Mouse (Mus musculus) embryonic stem cell, embryonic (primary cell): ENCODE measurements at regions not wholly inside any gene's neighbourhood (a gene's known extent, or its start where the extent isn't known, plus 50 kb on each side); places are given as distances from the start of the nearest gene placed in this dataset.

Experiments used
- CTCF ChIA-PET, 4 experiments: fragments of 300-600 bp in 2 of 4; fragments of 350-600 bp in 2 of 4; sonication (Branson Sonifier 250); formaldehyde crosslinking; loops; one replicate each; lab custom pipeline; 2022; ENCODE audit warnings: inconsistent platforms in 2 of 4; lab: Charles Lee
- POLR2A ChIA-PET, 4 experiments: fragments of 300-600 bp in 2 of 4; fragments of 350-600 bp in 2 of 4; sonication (Branson Sonifier 250); formaldehyde crosslinking; loops; one replicate each; lab custom pipeline; 2022; ENCODE audit warnings: antibody characterized with exemption in 4 of 4, inconsistent platforms in 1 of 4; lab: Charles Lee

DNA sequence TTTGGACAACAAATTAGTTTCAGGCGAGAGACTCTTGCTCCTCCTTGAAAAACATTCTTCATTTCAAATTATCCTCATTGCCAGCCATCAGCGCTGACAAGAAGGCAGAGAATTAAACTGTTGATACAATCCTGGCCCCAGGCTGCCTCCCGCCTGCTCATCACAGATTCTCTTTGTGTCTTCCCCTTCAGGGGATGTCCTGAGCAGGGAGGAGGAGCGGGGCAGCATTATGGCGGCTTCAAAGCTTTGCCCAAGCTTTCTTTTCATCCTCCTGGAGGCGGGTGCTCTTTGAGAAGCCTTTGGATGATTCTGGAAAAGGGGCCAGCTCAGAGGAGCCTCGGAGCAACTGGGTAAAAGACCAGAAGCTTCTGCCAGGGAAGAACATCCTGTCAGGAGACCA is 149.1 kb downstream of the 4930564D02Rik start:
- ChIA-PET POLR2A (no interaction called here), CTCF (no interaction called here)

DNA sequence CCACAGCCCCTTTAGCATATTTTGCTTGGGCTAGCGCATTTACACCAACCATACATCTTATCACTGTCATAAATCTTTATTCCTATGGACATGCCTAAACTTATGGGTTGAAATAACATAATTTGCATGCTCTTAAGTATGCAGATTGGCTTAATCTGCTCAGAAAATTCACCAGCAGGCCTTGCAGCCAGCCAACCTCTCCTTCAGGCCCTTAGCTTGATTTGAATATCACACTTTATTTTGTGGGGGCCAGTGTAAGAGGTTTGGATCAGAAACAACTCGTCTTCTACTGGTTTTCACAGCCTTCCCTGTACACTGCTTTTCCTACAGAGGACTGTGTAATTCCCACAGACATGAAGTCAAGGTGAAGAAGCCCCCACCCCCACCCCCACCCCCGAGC is 153.0 kb downstream of the 4930564D02Rik start:
- ChIA-PET POLR2A (no interaction called here), CTCF (interaction anchor here in 1 of 4 experiments (0.6 kb wide), 1 partner anchor 125 kb away, joined by 3 read pairs; no protein-coding TSS in a partner anchor)

- CTCF ChIA-PET, result no interaction called here
- POLR2A ChIA-PET, result interaction anchor here in 2 of 4 experiments (0.7 to 0.8 kb wide), 4 partner anchors 9 to 545 kb away, joined by 3 to 4 read pairs (median 3); no protein-coding TSS in a partner anchor
Observed at GRCm38 (mm10) chr3:105220641-105221040, 154.0 kb downstream of the 4930564D02Rik start.

DNA sequence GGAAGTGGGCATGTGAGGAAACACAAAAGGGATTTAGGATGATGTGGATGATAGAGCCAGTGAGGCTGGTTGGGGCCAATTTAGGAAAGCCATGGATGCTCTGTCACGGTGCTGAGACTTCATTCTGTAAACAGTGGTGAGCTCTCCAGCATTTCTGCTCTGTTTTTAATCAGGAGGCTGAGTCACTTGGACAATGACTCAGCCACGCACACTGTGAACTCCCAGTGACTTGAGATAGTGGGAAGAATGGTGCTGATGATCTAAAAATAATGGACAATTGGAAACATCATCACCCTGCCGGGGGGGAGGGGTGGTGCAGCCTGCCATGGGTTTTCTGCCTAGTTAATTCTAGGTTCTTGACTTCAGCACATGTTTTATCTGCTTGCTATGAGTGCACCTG is 156.3 kb downstream of the 4930564D02Rik start:
- POLR2A ChIA-PET, result no interaction called here

DNA sequence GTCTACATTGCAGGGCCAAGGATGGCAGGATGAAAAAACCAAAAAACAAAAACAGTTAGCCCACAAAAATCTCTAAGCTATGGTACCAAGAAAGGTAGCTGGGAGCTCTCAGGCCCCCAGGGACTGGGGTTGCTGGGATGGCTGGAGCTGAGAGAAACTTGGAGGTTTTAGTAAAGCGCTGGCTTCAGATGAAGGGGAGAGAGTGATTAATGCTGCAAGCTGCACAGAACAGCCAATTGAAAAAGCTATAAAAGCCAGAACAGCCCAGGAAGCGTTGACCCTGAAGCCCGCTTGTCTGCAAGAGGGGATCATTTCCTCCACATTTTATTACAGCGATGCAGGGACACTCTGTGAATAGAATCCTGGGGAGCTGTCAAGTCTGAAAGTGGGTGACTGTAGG is 157.0 kb downstream of the 4930564D02Rik start:
- POLR2A ChIA-PET, result no interaction called here
- CTCF ChIA-PET, result interaction anchor here in 1 of 4 experiments (0.7 kb wide), 1 partner anchor 700 kb away, joined by 3 read pairs; no protein-coding TSS in a partner anchor

More for the DNA sequence above, 156.3 kb downstream of the 4930564D02Rik start:
- CTCF ChIA-PET, result no interaction called here

- CTCF ChIA-PET, result no interaction called here
- POLR2A ChIA-PET, result no interaction called here
Observed at GRCm38 (mm10) chr3:105227551-105227950, 160.9 kb downstream of the 4930564D02Rik start.

DNA sequence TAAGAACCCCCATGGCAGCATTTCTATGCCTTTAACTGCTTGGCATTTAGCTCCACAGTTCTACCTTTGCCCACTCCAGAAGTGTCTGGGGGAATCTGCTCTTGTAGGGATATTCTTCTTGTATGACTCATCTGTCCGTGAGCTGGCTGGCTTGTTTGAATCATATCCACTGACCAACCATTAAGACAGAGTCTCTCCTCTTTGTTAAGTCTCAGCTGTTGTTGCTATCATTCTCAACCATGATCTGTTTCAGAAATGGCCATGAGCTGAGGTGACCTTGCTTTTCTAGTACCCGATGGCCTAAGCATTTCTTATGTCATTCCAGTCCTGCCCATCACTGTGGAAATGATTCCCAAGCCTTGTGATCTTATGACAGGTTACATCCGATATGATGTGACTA is 161.8 kb downstream of the 4930564D02Rik start:
- ChIA-PET CTCF (no interaction called here), POLR2A (no interaction called here)

DNA sequence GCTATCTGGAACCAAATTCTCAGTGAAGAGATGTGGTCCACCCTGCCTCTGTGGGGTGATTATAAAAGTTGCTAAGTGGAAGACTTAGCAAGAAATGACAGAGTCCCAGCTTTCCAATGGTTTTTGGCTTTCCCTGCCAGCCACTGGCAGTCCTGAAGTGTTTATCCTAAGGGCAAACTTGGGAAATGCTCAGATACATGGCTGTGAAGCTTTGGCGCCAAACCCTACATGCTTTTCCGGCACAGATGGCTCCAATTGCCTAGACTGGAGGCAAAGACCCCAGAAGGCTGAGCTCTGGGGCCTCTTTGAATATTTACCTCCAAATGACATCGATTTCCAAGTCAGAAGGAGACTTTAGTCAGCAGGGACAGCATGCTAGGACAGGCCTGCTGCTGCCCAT is 174.4 kb downstream of the 4930564D02Rik start:
- CTCF ChIA-PET, result no interaction called here
- POLR2A ChIA-PET, result no interaction called here

- ChIA-PET POLR2A (no interaction called here), CTCF (no interaction called here)
Observed at GRCm38 (mm10) chr3:105257096-105257495, 190.5 kb downstream of the 4930564D02Rik start.

DNA sequence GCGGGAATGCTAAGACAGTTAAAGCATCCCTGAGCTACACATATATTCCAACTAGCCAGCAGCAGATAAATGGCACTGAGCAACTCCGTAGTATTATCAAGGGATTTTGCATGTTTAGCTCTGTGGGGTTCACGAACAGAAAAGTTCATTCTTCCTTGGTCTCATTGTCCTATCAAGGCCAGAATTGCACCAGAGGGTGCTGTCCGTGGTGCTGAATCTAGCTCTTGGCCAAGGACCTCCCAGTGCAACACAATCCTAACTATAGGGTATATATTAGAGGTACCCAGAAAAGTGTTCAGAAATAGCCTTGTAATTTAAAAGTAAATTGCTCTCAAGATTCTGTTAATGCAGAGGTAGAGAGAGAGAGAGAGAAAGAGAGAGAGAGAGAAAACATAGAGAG is 176.9 kb upstream of the Kcnd3 start:
- ChIA-PET CTCF (no interaction called here), POLR2A (interaction anchor here in 1 of 4 experiments (0.7 kb wide), 1 partner anchor 1419 kb away, joined by 3 read pairs; no protein-coding TSS in a partner anchor)

DNA sequence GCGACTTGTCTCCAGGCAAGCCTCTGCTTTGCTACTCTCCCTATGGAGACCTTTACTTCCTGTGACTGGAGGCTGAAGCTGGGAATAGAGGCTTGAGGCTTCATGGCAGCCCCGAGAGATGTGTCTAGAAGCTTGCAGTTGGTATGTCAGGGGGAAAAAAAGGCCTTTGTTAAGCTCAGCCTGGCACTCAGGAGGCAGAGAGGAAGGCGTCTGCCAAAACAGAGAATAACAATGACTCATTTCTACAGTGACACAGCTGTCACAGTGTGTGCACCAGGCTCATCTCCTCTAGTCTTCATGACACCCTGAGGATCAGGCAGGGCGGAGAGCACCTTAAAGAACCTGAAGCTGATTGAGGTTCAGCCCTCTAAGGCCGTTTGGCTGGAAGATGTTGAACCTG is 171.2 kb upstream of the Kcnd3 start:
- POLR2A ChIA-PET, result interaction anchor here in 1 of 4 experiments (1.0 kb wide), 1 partner anchor 12 kb away, joined by 3 read pairs; no protein-coding TSS in a partner anchor

DNA sequence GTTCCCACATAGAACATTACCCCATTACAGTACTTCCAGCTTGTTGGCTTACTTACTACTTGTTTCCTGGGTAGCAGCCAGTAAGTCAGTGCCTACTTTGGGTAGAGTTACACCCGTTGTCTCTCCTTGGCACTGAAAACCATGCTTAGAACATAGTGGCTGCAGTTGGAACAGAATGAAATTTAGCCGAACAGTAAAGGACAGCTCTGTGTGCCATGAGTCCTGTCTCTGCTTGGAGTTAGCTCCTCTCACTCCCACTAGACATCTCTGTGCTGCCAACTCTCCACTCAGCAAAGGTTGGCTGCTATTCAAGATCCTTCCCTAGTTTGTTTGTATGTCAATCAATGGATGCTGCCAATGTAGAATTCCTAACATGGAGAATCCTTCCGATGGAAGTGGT is 170.4 kb upstream of the Kcnd3 start:
- ChIA-PET CTCF (no interaction called here), POLR2A (interaction anchor here in 1 of 4 experiments (1.0 kb wide), 1 partner anchor 11 kb away, joined by 3 read pairs; no protein-coding TSS in a partner anchor)

More for the DNA sequence above, 171.2 kb upstream of the Kcnd3 start:
- CTCF ChIA-PET, result no interaction called here

DNA sequence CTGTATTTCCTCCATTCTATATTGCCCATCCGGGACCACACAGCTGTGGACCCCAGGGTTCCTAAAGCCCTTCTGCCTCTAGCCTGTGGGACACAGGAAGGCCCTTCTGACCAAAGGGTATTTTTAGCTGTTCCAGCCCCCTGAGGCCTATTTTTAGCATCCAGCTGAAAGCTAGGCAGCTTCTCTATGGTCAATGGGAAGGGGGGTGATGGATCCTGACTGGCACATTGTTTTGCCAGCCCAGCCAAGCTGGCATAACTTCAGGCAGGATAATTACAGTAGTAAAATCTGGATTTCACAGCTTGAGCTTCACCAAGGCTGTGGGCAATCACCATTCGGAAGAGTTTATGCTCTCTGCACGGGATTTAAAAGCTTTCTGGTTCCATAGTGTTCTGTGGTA is 153.9 kb upstream of the Kcnd3 start:
- ChIA-PET POLR2A (no interaction called here), CTCF (interaction anchor here in 1 of 4 experiments (0.7 kb wide), 1 partner anchor 410 kb away, joined by 3 read pairs; no protein-coding TSS in a partner anchor)

- CTCF ChIA-PET, result interaction anchor here in 1 of 4 experiments (0.6 kb wide), 1 partner anchor 95 kb away, joined by 3 read pairs; no protein-coding TSS in a partner anchor
Observed at GRCm38 (mm10) chr3:105300693-105301548, 151.2 kb upstream of the Kcnd3 start.

DNA sequence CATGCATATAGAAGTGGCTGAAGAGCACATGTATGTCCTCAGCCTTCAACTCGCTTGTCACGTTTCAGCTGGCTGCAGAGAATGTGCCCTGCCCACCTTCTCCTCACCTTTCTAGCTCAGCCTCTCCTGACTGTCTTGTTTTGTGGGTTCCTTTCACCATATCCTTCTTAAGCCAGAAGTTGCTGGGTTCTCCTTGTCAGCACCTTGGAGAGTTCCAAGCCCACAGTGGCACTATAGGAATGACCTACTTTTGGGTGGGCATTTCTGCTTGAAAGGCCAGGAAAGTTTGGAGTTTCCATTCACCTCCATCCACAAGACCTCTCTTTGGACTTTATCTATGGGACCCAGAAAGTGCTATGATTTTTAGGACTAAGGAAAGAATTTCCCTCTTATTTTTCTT is 144.5 kb upstream of the Kcnd3 start:
- ChIA-PET CTCF (no interaction called here), POLR2A (no interaction called here)

More at GRCm38 (mm10) chr3:105300693-105301548, 151.2 kb upstream of the Kcnd3 start:
- POLR2A ChIA-PET, result no interaction called here

DNA sequence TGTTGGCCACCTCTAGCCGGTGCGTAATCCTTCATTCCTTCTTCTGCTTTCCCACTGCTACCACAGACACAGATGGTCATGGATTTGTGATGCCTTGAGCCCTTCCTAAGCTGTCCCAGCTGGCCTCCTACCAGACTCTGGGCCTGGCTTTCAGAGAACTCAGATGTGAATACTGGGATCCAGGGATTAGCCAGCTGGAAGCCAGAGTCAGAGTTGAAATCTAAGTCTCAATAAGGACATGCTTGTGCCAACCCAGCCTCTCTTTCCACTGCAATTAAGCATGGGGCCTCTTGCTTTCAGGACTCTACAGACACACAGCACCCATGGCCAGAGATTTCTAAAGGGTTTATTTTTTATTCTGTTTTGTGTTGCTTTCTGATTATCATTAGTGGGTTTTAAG is 143.1 kb upstream of the Kcnd3 start:
- CTCF ChIA-PET, result no interaction called here
- POLR2A ChIA-PET, result no interaction called here

GRCm38 (mm10) chr3:105353268-105353667 is 98.9 kb upstream of the Kcnd3 start:
- ChIA-PET CTCF (no interaction called here), POLR2A (no interaction called here)

DNA sequence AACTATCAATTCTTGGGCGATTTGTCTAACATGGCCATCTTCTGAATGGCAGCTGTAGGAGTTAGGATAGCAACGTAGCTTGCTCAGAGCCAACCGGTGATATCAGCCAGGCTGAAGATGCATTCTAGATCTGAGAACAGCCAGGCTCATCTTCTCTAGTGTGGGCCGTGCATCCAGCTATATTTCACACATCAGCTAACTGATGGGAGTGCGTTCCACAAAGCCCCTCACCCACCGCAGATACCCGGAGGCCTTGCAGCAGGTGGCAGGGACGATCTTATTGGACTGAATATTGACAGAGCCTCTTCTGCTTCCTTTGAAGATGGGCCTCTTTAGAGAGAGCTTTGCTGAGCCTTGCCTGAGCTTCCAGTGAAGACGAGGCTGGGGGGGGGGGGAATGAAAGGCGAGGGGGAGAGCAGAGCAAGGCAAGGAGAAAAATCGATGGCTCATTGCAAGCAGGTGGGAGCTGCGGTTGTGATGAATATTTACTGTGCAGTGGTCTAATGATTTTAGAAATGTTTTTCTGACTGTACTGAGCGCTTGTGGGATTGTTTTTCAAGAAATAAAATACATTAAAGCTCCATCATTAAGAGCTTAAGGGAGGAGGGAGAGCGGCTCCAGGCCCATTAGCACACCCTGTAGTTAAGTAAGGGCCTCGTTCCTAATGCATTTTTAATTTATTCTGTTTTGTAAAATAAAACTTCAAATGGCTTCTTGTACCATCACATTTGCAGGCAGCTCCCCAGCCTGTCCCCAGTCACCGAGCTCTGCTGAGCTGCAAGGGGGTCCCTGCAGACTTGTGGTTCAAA is 97.8 kb upstream of the Kcnd3 start:
- CTCF ChIA-PET, result interaction anchor here in 1 of 4 experiments (0.5 kb wide), 1 partner anchor 159 kb away, joined by 5 read pairs; no protein-coding TSS in a partner anchor
- POLR2A ChIA-PET, result interaction anchor here in 1 of 4 experiments (0.7 kb wide), 1 partner anchor 27 kb away, joined by 3 read pairs; no protein-coding TSS in a partner anchor

DNA sequence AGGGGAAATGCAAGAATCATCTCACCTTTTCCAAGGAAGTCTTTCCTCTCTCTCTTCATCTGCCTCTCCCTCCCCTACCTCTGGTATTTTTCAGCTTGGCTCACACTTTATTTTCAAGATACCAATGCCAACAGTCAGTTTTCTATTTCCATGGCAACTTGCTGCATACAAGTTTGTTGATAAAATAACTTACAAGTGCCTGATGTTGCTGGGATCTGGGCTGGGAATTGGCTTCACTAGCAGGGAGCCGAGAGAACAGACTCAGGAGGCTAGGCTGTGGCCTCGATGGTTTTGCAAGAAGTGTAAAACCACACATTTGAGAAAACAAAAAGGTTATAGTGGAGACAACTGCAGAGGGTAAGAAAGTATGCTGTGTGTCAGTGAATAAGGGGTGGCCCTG is 94.6 kb upstream of the Kcnd3 start:
- POLR2A ChIA-PET, result no interaction called here

More for the DNA sequence above, 94.6 kb upstream of the Kcnd3 start:
- CTCF ChIA-PET, result no interaction called here
